Mouse (Mus musculus) stomach, postnatal 0 days (tissue): ENCODE results near the gene Zfp398. TPM values are rescaled to one million over a fixed set of nuclear protein-coding genes. Genes with fewer than 3 reads are reported as not detected.

Experiments used
- ATAC-seq: fragments of 200-750 bp; cut with Nextera tagmentation; 2 replicates; pipeline ENCODE4 v1.8.0; 2017; ENCODE audit not compliant: low FRiP score, low TSS enrichment
- DNase-seq: peaks from one replicate; pipeline ENCODE4 v3.0.0-alpha.2; 2016; ENCODE audit warnings: low spot score
- H3K27ac ChIP-seq: fragments of 300-500 bp; sonication (generic); replicated peaks from 2 replicates; pipeline ENCODE4 v1.5.1; 2014; ENCODE audit warnings: mild to moderate bottlenecking, control low read depth
- H3K27me3 ChIP-seq: fragments of 300-500 bp; sonication (generic); 2 replicates; pipeline ENCODE4 v1.6.1; 2014; ENCODE audit warnings: low read length; ENCODE audit not compliant: control insufficient read depth, insufficient read depth
- H3K36me3 ChIP-seq: fragments of 300-500 bp; sonication (generic); 2 replicates; pipeline ENCODE4 v1.6.1; 2014; ENCODE audit warnings: low read length, mixed read lengths; ENCODE audit not compliant: control insufficient read depth, insufficient read depth
- H3K4me1 ChIP-seq: fragments of 300-500 bp; sonication (generic); replicated peaks from 2 replicates; pipeline ENCODE4 v1.6.1; 2014; ENCODE audit warnings: antibody characterized with exemption; ENCODE audit not compliant: control insufficient read depth, insufficient read depth
- H3K4me2 ChIP-seq: fragments of 300-500 bp; sonication (generic); replicated peaks from 2 replicates; pipeline ENCODE4 v1.6.1; 2014; ENCODE audit warnings: low read depth, mild to moderate bottlenecking, control low read depth, moderate library complexity
- H3K4me3 ChIP-seq: fragments of 300-500 bp; sonication (generic); 2 replicates; pipeline ENCODE4 v1.5.1; 2014; ENCODE audit warnings: low read depth, low read length, control low read depth
- H3K9ac ChIP-seq: fragments of 300-500 bp; sonication (generic); 2 replicates; pipeline ENCODE4 v1.6.1; 2014; ENCODE audit warnings: mild to moderate bottlenecking, low read length, control low read depth, mixed read lengths
- H3K9me3 ChIP-seq: fragments of 300-500 bp; sonication (generic); 2 replicates; pipeline ENCODE4 v1.6.1; 2016; ENCODE audit warnings: low read length; ENCODE audit not compliant: control insufficient read depth
- CTCF ChIP-seq: IDR thresholded peaks from 2 replicates; pipeline ENCODE4 v1.5.1; 2016; ENCODE audit warnings: antibody characterized with exemption, low read depth, mild to moderate bottlenecking, moderate library complexity
- EP300 ChIP-seq: optimal IDR thresholded peaks from 2 replicates; pipeline ENCODE3; 2016; ENCODE audit warnings: antibody characterized with exemption
- WGBS: fragments of 180-500 bp; shearing (Covaris S2); extraction: QIAGEN DNeasy Blood & Tissue Kit; methylation state at CpG from one replicate; pipeline ENCODE4 v1.1.7; 2014; 5-methylcytosine and 5-hydroxymethylcytosine counted together
- polyA plus RNA-seq: library from polyadenylated mRNA; unstranded; fragments of >200 nt; fragmentation: Nextera tagmentation; extraction: Ambion mirVana; gene quantifications from 2 replicates; pipeline ENCODE4 v1.2.1, GENCODE M21; 2015

The Zfp398 gene
- polyA plus RNA-seq, 1 experiment from 2014 or later, result 3.8 TPM

DNA sequence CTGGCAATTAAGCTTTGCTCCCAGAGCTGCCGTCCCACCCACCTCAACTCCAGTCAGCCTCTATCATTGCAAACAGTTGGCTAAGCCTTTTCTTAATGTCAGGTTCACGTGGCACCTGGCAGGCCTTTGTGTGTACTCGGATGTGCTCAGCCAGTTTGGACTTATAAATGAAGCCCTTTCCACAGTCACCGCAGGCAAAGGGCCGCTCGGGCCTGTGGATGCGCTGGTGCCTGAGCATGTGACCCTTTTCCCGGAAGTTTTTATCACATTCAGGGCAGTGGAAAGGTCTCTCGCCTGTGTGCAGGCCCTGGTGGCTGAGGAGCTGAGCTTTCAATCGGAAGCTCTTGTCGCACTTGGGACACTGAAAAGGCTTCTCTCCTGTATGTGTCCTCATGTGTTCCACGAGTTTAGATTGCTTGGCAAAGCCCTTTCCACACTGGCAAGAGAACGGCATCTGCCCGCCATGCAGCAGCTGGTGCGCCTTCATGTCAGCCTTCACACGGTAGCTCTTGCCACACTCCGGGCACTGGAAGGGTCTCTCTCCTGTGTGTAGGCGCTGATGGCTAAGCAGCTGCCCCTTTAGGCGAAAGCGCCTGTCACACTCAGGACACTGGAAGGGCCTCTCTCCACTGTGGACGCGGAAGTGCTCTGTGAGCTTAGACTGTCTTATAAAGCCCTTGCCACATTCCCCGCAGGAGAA is 15.7 kb upstream of the Zfp398 start:
- 92% methylated on average over 23 of the region's 23 CpGs for WGBS
- Histone ChIP-seq H3K4me2 (no peak overlapping the region), H3K27ac (no peak overlapping the region), H3K36me3 (no peaks in the 10 kb centered on the region), H3K4me3 (no peak overlapping the region), H3K27me3 (no peaks in the 10 kb centered on the region), H3K4me1 (no peaks in the 10 kb centered on the region), H3K9me3 (no peaks in the 10 kb centered on the region), H3K9ac (no peak overlapping the region)
- no peak for DNase-seq
- ATAC-seq, result no peak
- TF ChIP-seq EP300 (no peak), CTCF (no peak)

DNA sequence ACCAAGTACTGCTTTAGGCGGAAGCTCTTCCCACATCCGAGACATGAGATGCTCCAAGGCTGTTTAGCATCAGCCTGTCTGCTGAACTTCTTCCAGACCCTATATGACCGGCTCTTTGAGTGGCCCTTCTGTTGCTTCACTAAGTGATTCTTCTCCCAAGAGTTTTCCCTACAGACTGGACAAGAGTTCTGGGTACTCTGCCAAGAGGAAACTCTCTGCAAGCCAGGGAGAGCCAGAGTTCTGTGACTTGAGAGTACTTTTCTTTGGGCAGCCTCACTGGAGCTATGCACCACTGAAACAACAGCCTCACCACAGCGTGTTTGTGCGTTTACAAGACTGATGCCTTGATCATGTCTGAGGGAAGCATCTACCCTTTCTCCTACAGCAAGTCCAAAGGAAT is 14.2 kb upstream of the Zfp398 start:
- DNase-seq (no peak), ATAC-seq (no peak)
- Histone ChIP-seq H3K4me1 (no peaks in the 10 kb centered on the region), H3K4me2 (no peak overlapping the region), H3K27me3 (no peaks in the 10 kb centered on the region), H3K36me3 (no peaks in the 10 kb centered on the region), H3K4me3 (no peak overlapping the region), H3K9ac (no peak overlapping the region), H3K9me3 (no peaks in the 10 kb centered on the region), H3K27ac (no peak overlapping the region)
- TF ChIP-seq EP300 (no peak), CTCF (no peak)
- 80% methylated on average over 5 of the region's 5 CpGs for WGBS

DNA sequence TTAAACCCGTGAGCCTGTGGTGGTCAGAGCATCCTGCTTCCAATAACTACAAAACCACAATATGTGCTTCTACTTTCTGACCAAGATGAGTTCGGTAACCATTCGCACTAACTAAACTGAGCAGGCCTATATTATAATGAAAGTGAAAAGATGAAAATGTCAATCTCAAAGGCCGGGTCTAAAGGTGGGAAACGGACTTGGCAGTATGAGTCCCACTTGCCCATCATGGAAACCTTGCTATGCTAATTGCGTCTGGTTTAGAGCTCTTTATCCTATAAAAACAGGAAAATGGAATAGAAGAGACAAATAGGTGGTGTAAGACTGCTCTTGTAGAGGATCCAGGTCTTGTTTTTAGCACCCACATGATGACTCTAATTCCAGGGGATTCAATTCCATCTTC is 13.7 kb upstream of the Zfp398 start:
- no peak for ATAC-seq
- no peaks in the 10 kb centered on the region for H3K36me3 ChIP-seq
- DNase-seq, result no peak
- H3K4me3 ChIP-seq, result no peak overlapping the region
- no peaks in the 10 kb centered on the region for H3K4me1 ChIP-seq
- no peak overlapping the region for H3K9ac ChIP-seq
- H3K9me3 ChIP-seq, result no peaks in the 10 kb centered on the region
- H3K27me3 ChIP-seq, result no peaks in the 10 kb centered on the region
- 93% methylated on average over 6 of the region's 6 CpGs for WGBS
- no peak overlapping the region for H3K27ac ChIP-seq
- no peak overlapping the region for H3K4me2 ChIP-seq
- TF ChIP-seq EP300, result no peak
- TF ChIP-seq CTCF, result no peak

DNA sequence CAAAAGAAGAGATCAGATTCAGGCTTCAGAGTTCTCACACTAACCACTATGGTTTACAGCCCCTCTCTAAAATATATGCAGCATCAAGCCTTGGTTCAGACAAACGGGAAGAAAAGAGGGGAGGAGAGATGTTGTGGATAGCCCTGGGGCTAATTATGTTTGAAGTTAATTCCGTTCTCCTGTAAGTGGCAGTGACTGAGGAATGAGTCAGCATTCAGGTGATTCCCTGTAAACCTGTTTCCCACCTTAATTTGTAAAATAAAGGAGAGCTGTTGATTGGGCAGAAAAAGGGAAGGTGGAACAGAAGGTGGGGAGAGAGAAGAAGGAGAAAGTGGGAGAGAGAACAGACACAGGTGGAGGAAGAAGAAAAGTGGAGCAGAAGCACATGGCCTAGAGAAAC is 11.2 kb upstream of the Zfp398 start:
- Histone ChIP-seq H3K27me3 (no peaks in the 10 kb centered on the region), H3K36me3 (no peaks in the 10 kb centered on the region), H3K4me3 (no peak overlapping the region), H3K4me1 (no peaks in the 10 kb centered on the region), H3K9me3 (no peaks in the 10 kb centered on the region), H3K27ac (no peak overlapping the region), H3K9ac (no peak overlapping the region), H3K4me2 (no peak overlapping the region)
- no peak for DNase-seq
- no peak for ATAC-seq
- TF ChIP-seq CTCF (no peak), EP300 (no peak)
- WGBS, result 52% methylated on average over 2 of the region's 2 CpGs

DNA sequence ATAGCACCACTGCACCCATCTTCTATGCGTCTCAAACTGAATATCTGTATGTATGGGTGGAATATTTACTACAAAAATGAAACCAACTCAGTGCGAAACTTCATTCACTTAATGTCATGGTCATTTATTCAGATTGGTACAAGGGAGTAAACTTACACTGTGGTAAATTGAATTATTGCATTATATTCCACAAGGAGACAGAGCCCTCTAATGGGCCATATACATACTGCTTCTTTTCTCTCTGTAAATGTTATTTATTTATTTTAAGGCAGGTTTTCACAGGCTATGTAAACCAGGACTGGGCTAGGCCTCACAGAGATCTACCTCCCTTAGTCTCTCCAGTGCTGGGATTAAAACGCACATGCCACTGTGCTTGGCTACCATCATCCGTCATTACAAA is 8.0 kb upstream of the Zfp398 start:
- Histone ChIP-seq H3K9me3 (no peaks in the 10 kb centered on the region), H3K27ac (no peak overlapping the region), H3K4me2 (no peak overlapping the region), H3K36me3 (no peaks in the 10 kb centered on the region), H3K9ac (no peak overlapping the region), H3K4me1 (no peaks in the 10 kb centered on the region), H3K4me3 (no peak overlapping the region), H3K27me3 (no peaks in the 10 kb centered on the region)
- DNase-seq (no peak), ATAC-seq (no peak)
- TF ChIP-seq EP300 (no peak), CTCF (peak; percentile 43)
- WGBS, result 83% methylated on average over 4 of the region's 4 CpGs

DNA sequence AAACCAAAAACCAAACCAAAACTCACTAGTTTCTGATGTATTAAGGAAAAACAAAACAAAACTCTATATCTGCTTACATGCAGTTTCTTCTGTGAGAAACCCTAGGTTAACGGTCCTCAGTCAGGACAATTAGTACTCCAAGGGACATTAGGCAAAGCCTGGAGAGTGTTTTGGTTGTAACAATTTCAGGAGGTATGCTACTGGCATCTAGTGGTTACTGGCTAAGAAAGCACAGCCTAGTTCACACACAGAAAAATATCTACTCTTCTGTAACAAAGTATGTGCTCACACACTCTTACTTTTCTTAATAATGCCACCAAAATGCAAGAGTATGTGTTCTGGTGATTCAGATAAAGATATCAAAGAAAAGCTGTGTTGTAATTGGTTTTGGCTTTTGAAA is 6.5 kb upstream of the Zfp398 start:
- no peaks in the 10 kb centered on the region for H3K9me3 ChIP-seq
- no peak overlapping the region for H3K4me3 ChIP-seq
- WGBS, result 9% methylated on average over 1 of the region's 1 CpGs
- H3K9ac ChIP-seq, result no peak overlapping the region
- H3K27ac ChIP-seq, result no peak overlapping the region
- H3K27me3 ChIP-seq, result no peaks in the 10 kb centered on the region
- no peaks in the 10 kb centered on the region for H3K4me1 ChIP-seq
- DNase-seq (no peak), ATAC-seq (no peak)
- TF ChIP-seq CTCF (peak; percentile 82), EP300 (no peak)
- H3K4me2 ChIP-seq, result no peak overlapping the region
- H3K36me3 ChIP-seq, result no peaks in the 10 kb centered on the region
